Mouse (Mus musculus) cortical plate, adult 2 months (tissue): ENCODE data around the gene Cul7.

Source experiments
- CTCF ChIP-seq: fragments of 200-500 bp; IDR thresholded peaks from 2 replicates; pipeline ENCODE4 v1.5.1; 2011; ENCODE audit warnings: mild to moderate bottlenecking, control low read depth, low read length; ENCODE audit not compliant: insufficient read depth; ENCODE audit errors: extremely low read depth
- POLR2A ChIP-seq: fragments of 200-500 bp; IDR thresholded peaks from 2 replicates; pipeline ENCODE4 v1.6.1; 2011; ENCODE audit warnings: mild to moderate bottlenecking, low read length, control low read depth; ENCODE audit not compliant: insufficient read depth; ENCODE audit errors: extremely low read depth

- TF ChIP-seq CTCF (no peak), POLR2A (no peak)
Measured at GRCm38 (mm10) chr17:46681466-46682118, 31.5 kb downstream of the Cul7 start.
